Mouse (Mus musculus) limb, embryonic 14.5 days (tissue): ENCODE data around the gene Nat8f3. TPM values are rescaled to one million over a fixed set of nuclear protein-coding genes. Genes with fewer than 3 reads are reported as not detected.
"Not testable (repeated sequence)": the region's sequence is repeated elsewhere in the genome, so short reads cannot be mapped to it uniquely, and the experiment has no call there.

Experiments used
- ATAC-seq: fragments of 200-750 bp; cut with Nextera tagmentation; 2 replicates; pipeline ENCODE4 v1.8.0; 2017; ENCODE audit warnings: low read depth, moderate number of reproducible peaks, moderate TSS enrichment; ENCODE audit not compliant: low FRiP score
- DNase-seq: peaks from one replicate; pipeline ENCODE4 v3.0.0-alpha.2; 2015; ENCODE audit warnings: low spot score
- H3K27ac ChIP-seq: fragments of 300-500 bp; sonication (generic); replicated peaks from 2 replicates; pipeline ENCODE4 v1.5.1; 2014; ENCODE audit warnings: low read depth, mild to moderate bottlenecking, low read length, moderate library complexity, mixed read lengths
- H3K27me3 ChIP-seq: fragments of 300-500 bp; sonication (generic); 2 replicates; pipeline ENCODE4 v1.6.1; 2014; ENCODE audit warnings: low read length, mixed read lengths; ENCODE audit not compliant: control insufficient read depth, insufficient read depth
- H3K36me3 ChIP-seq: fragments of 300-500 bp; sonication (generic); 2 replicates; pipeline ENCODE4 v1.6.1; 2014; ENCODE audit warnings: mild to moderate bottlenecking, low read length, moderate library complexity, mixed read lengths; ENCODE audit not compliant: control insufficient read depth, insufficient read depth
- H3K4me1 ChIP-seq: fragments of 300-500 bp; sonication (generic); 2 replicates; pipeline ENCODE4 v1.6.1; 2014; ENCODE audit warnings: antibody characterized with exemption, low read length, mixed read lengths; ENCODE audit not compliant: control insufficient read depth, insufficient read depth
- H3K4me2 ChIP-seq: fragments of 300-500 bp; sonication (generic); replicated peaks from 2 replicates; pipeline ENCODE4 v1.6.1; 2014; ENCODE audit warnings: low read depth, mild to moderate bottlenecking, low read length, moderate library complexity; ENCODE audit not compliant: severe bottlenecking
- H3K4me3 ChIP-seq: fragments of 300-500 bp; sonication (generic); replicated peaks from 2 replicates; pipeline ENCODE4 v1.5.1; 2014; ENCODE audit warnings: low read length
- H3K9ac ChIP-seq: fragments of 300-500 bp; sonication (generic); 2 replicates; pipeline ENCODE4 v1.6.1; 2014; ENCODE audit warnings: mild to moderate bottlenecking, low read depth, low read length, moderate library complexity; ENCODE audit not compliant: severe bottlenecking
- H3K9me3 ChIP-seq: fragments of 300-500 bp; sonication (generic); 2 replicates; pipeline ENCODE4 v1.6.1; 2016; ENCODE audit warnings: low read length; ENCODE audit not compliant: control insufficient read depth
- POLR2A ChIP-seq: fragments of 200-500 bp; IDR thresholded peaks from 2 replicates; pipeline ENCODE4 v1.8.0; 2012; ENCODE audit warnings: inconsistent platforms, mild to moderate bottlenecking, moderate library complexity, borderline replicate concordance; ENCODE audit not compliant: insufficient read depth, insufficient read length; ENCODE audit errors: extremely low read depth
- WGBS: fragments of 180-500 bp; shearing (Covaris S2); extraction: QIAGEN DNeasy Blood & Tissue Kit; methylation state at CpG from one replicate; pipeline ENCODE4 v1.1.7; 2014; 5-methylcytosine and 5-hydroxymethylcytosine counted together
- polyA plus RNA-seq, 2 experiments: library from polyadenylated mRNA; depleted of rRNA in 1 of 2; stranded (reverse) in 1 of 2; unstranded in 1 of 2; fragments of >200 nt; fragmentation: Nextera tagmentation in 1 of 2; extraction: Ambion mirVana in 1 of 2; gene quantifications; 2 replicates each; pipeline versions ENCODE4 v1.2.1 to v1.2.3; 2012 to 2014

Gene Nat8f3
- polyA plus RNA-seq (2012; rRNA removed), result 0.08 TPM in 1 of 2 replicates, not detected in the other
- polyA plus RNA-seq (2014; fragmentation: Nextera tagmentation; extraction: Ambion mirVana), result not detected in 2 replicates

GRCm38 (mm10) chr6:85765532-85765931 lies at the start of gene Nat8f3:
Gene Nat8f3 (minus strand): TSS chr6:85765754.
- WGBS, result 71% methylated on average over 13 of the region's 13 CpGs
- H3K4me2 ChIP-seq, H3K36me3 ChIP-seq, H3K27me3 ChIP-seq, H3K4me3 ChIP-seq, ATAC-seq, H3K27ac ChIP-seq, H3K9ac ChIP-seq, H3K4me1 ChIP-seq, DNase-seq, H3K9me3 ChIP-seq: not testable (repeated sequence)

GRCm38 (mm10) chr6:85813339-85813738 lies 47.8 kb upstream of the Nat8f3 start:
- no peak overlapping the region for H3K4me3 ChIP-seq
- H3K4me1 ChIP-seq, result no peaks in the 10 kb centered on the region
- no peaks in the 10 kb centered on the region for H3K9me3 ChIP-seq
- ATAC-seq, result no peak
- no peak overlapping the region for H3K4me2 ChIP-seq
- 90% methylated on average over 2 of the region's 2 CpGs for WGBS
- H3K27me3 ChIP-seq, result no peaks in the 10 kb centered on the region
- H3K9ac ChIP-seq, result no peak overlapping the region
- TF ChIP-seq POLR2A, result no peak
- no peaks in the 10 kb centered on the region for H3K36me3 ChIP-seq
- DNase-seq, result no peak
- no peak overlapping the region for H3K27ac ChIP-seq

- 54% methylated on average over 2 of the region's 3 CpGs for WGBS
Measured at GRCm38 (mm10) chr6:85810942-85811537, 45.5 kb upstream of the Nat8f3 start.

GRCm38 (mm10) chr6:85810514-85810913 lies 45.0 kb upstream of the Nat8f3 start:
- ATAC-seq, H3K27me3 ChIP-seq, H3K9ac ChIP-seq, H3K27ac ChIP-seq, H3K4me3 ChIP-seq, H3K9me3 ChIP-seq, H3K4me1 ChIP-seq, H3K4me2 ChIP-seq, H3K36me3 ChIP-seq, DNase-seq: not testable (repeated sequence)
- 88% methylated on average over 2 of the region's 3 CpGs for WGBS

More at GRCm38 (mm10) chr6:85810942-85811537, 45.5 kb upstream of the Nat8f3 start:
- not testable (repeated sequence) for DNase-seq, ATAC-seq, H3K36me3 ChIP-seq, H3K4me3 ChIP-seq, H3K27ac ChIP-seq, H3K9me3 ChIP-seq, H3K9ac ChIP-seq, H3K4me1 ChIP-seq, H3K4me2 ChIP-seq, H3K27me3 ChIP-seq

GRCm38 (mm10) chr6:85809784-85810183 lies 44.2 kb upstream of the Nat8f3 start:
- not testable (repeated sequence) for H3K4me2 ChIP-seq, H3K4me3 ChIP-seq, H3K27ac ChIP-seq, ATAC-seq, H3K27me3 ChIP-seq, H3K4me1 ChIP-seq, DNase-seq, H3K9ac ChIP-seq, H3K36me3 ChIP-seq, H3K9me3 ChIP-seq
- WGBS, result 74% methylated on average over 2 of the region's 3 CpGs

GRCm38 (mm10) chr6:85803180-85803579 lies 37.6 kb upstream of the Nat8f3 start:
- not testable (repeated sequence) for DNase-seq, H3K9me3 ChIP-seq, H3K27ac ChIP-seq, H3K36me3 ChIP-seq, H3K27me3 ChIP-seq, H3K4me3 ChIP-seq, H3K4me2 ChIP-seq, H3K9ac ChIP-seq, H3K4me1 ChIP-seq, ATAC-seq
- 53% methylated on average over 5 of the region's 5 CpGs for WGBS

GRCm38 (mm10) chr6:85763127-85764070 lies 2.2 kb downstream of the Nat8f3 start:
- not testable (repeated sequence) for H3K4me2 ChIP-seq, H3K36me3 ChIP-seq, H3K9me3 ChIP-seq, H3K27ac ChIP-seq, DNase-seq, H3K4me3 ChIP-seq, H3K27me3 ChIP-seq, H3K9ac ChIP-seq, H3K4me1 ChIP-seq
- WGBS, result 68% methylated on average over 4 of the region's 6 CpGs
- peak; percentile 12; the same call in 1 of the 2 replicates for ATAC-seq

- H3K4me1 ChIP-seq, H3K4me2 ChIP-seq, H3K36me3 ChIP-seq, H3K4me3 ChIP-seq, H3K27ac ChIP-seq, DNase-seq, ATAC-seq, H3K9me3 ChIP-seq, H3K9ac ChIP-seq, H3K27me3 ChIP-seq: not testable (repeated sequence)
- 100% methylated on average over 1 of the region's 2 CpGs for WGBS
Measured at GRCm38 (mm10) chr6:85762678-85763077, 2.9 kb downstream of the Nat8f3 start.
